Mouse (Mus musculus) midbrain, postnatal 0 days (tissue): ENCODE measurements around the gene Jtb. TPM values are rescaled to one million over a fixed set of nuclear protein-coding genes. Genes with fewer than 3 reads are reported as not detected.

Experiments used
- ATAC-seq: fragments of 200-750 bp; cut with Nextera tagmentation; 2 replicates; pipeline ENCODE4 v1.8.0; 2017; ENCODE audit warnings: moderate number of reproducible peaks, mild to moderate bottlenecking, moderate TSS enrichment, moderate library complexity; ENCODE audit not compliant: low FRiP score
- DNase-seq: peaks from one replicate; pipeline ENCODE4 v3.0.0-alpha.2; 2015; ENCODE audit warnings: low spot score
- H3K27ac ChIP-seq: fragments of 300-500 bp; sonication (generic); 2 replicates; pipeline ENCODE4 v1.5.1; 2014; ENCODE audit warnings: low read depth, mild to moderate bottlenecking, low read length, mixed read lengths
- H3K27me3 ChIP-seq: fragments of 300-500 bp; sonication (generic); 2 replicates; pipeline ENCODE4 v1.6.1; 2014; ENCODE audit warnings: low read length, control low read depth, mixed read lengths; ENCODE audit not compliant: insufficient read depth
- H3K36me3 ChIP-seq: fragments of 300-500 bp; sonication (generic); 2 replicates; pipeline ENCODE4 v1.6.1; 2014; ENCODE audit warnings: low read length, control low read depth, mixed read lengths; ENCODE audit not compliant: insufficient read depth
- H3K4me1 ChIP-seq: fragments of 300-500 bp; sonication (generic); 2 replicates; pipeline ENCODE4 v1.6.1; 2014; ENCODE audit warnings: mild to moderate bottlenecking, control low read depth, antibody characterized with exemption, low read length, mixed read lengths; ENCODE audit not compliant: insufficient read depth
- H3K4me2 ChIP-seq: fragments of 300-500 bp; sonication (generic); 2 replicates; pipeline ENCODE4 v1.6.1; 2014; ENCODE audit warnings: low read depth, mild to moderate bottlenecking, low read length, mixed read lengths; ENCODE audit not compliant: poor library complexity, severe bottlenecking
- H3K4me3 ChIP-seq: fragments of 300-500 bp; sonication (generic); 2 replicates; pipeline ENCODE4 v1.5.1; 2014; ENCODE audit warnings: low read depth, mild to moderate bottlenecking, low read length, moderate library complexity
- H3K9ac ChIP-seq: fragments of 300-500 bp; sonication (generic); replicated peaks from 2 replicates; pipeline ENCODE4 v1.6.1; 2014; ENCODE audit warnings: mild to moderate bottlenecking, low read length, moderate library complexity, mixed read lengths; ENCODE audit not compliant: poor library complexity, severe bottlenecking
- H3K9me3 ChIP-seq: fragments of 300-500 bp; sonication (generic); 2 replicates; pipeline ENCODE4 v1.6.1; 2016; ENCODE audit warnings: low read length, control low read depth
- CTCF ChIP-seq: IDR thresholded peaks from 2 replicates; pipeline ENCODE4 v1.5.1; 2016; ENCODE audit warnings: antibody characterized with exemption, mild to moderate bottlenecking
- WGBS: fragments of 180-500 bp; shearing (Covaris S2); extraction: QIAGEN DNeasy Blood & Tissue Kit; methylation state at CpG from one replicate; pipeline ENCODE4 v1.1.7; 2014; 5-methylcytosine and 5-hydroxymethylcytosine counted together
- polyA plus RNA-seq: library from polyadenylated mRNA; unstranded; fragments of >200 nt; fragmentation: Nextera tagmentation; extraction: Ambion mirVana; gene quantifications from 2 replicates; pipeline ENCODE4 v1.2.1, GENCODE M21; 2015
- total RNA-seq: library from RNA; depleted of rRNA; stranded (reverse); fragments of >200 nt; gene quantifications from 2 replicates; pipeline ENCODE4 v1.2.3, GENCODE M21; 2014; rRNA removed

The Jtb gene
- total RNA-seq (37.3 and 39.1 TPM in 2 replicates), polyA plus RNA-seq (115 and 123 TPM in 2 replicates)

- H3K27me3 ChIP-seq = no peaks in the 10 kb centered on the region
- H3K4me3 ChIP-seq = peak within 1 kb of the TSS; percentile 79
- H3K36me3 ChIP-seq = peaks cover 15% of the 10 kb centered on the region; the same call in 1 of the 2 replicates
- H3K27ac ChIP-seq = peak within 1 kb of the TSS; percentile 86
- H3K4me1 ChIP-seq = no peaks in the 10 kb centered on the region
- peak; percentile 97 for ATAC-seq
- DNase-seq = peak; percentile 96
- H3K4me2 ChIP-seq = peak within 1 kb of the TSS; percentile 83
- H3K9ac ChIP-seq = peak within 1 kb of the TSS; percentile 78
- WGBS = under 1% methylated on average over 61 of the region's 61 CpGs
- TF ChIP-seq CTCF = no peak; the same call in 1 of the 2 replicates
- no peaks in the 10 kb centered on the region for H3K9me3 ChIP-seq
These were observed at the start of gene Jtb for GRCm38 (mm10) chr3:90231507-90232333. Gene Jtb (plus strand): TSS chr3:90231597.

- Histone ChIP-seq H3K4me1 (no peaks in the 10 kb centered on the region), H3K4me2 (no peak overlapping the region), H3K9me3 (no peaks in the 10 kb centered on the region), H3K4me3 (no peak overlapping the region), H3K27me3 (no peaks in the 10 kb centered on the region), H3K27ac (no peak overlapping the region), H3K36me3 (no peaks in the 10 kb centered on the region), H3K9ac (no peak overlapping the region)
- no peak for ATAC-seq
- 65% methylated on average over 3 of the region's 3 CpGs for WGBS
- TF ChIP-seq CTCF = no peak
- peak; percentile 8 for DNase-seq
These were observed 47.8 kb upstream of the Jtb start for GRCm38 (mm10) chr3:90183581-90183980.

DNA sequence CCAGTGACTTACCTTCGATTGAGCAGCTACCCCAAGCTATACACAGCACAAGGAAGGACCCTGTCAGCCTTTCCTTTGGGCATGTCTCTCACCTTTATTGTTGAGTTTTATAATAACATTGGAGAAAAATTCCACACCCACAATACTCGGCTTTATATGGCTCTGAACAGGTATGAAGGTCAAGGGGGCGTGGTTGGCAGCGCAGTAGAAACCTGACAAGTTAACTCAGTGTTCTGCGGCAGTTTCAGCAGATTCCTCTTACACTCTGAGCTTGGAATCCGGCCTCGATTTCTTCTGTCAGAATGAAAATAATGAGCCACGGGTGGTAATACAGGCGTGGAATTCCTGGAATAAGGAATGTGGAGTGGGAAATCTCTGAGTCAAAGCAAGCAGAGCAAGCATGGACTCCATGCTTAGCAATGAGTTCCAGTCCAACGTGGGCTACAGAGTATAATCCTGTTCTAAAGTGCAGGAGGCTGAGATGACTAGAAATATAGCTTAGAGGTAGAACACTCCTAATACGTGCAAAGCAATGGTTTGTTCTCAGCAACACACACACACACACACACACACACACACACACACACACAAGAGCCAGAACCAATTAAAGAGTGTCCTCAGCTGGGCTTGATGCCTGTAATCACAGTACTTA is 40.4 kb upstream of the Jtb start:
- 83% methylated on average over 11 of the region's 11 CpGs for WGBS
- ATAC-seq = no peak
- Histone ChIP-seq H3K4me3 (no peak overlapping the region), H3K4me1 (no peaks in the 10 kb centered on the region), H3K27ac (no peak overlapping the region), H3K9me3 (no peaks in the 10 kb centered on the region), H3K27me3 (no peaks in the 10 kb centered on the region), H3K36me3 (no peaks in the 10 kb centered on the region), H3K9ac (no peak overlapping the region), H3K4me2 (no peak overlapping the region)
- TF ChIP-seq CTCF = no peak
- DNase-seq = no peak

GRCm38 (mm10) chr3:90194759-90195158 is 36.6 kb upstream of the Jtb start:
- ATAC-seq = no peak
- Histone ChIP-seq H3K27me3 (no peaks in the 10 kb centered on the region), H3K9me3 (no peaks in the 10 kb centered on the region), H3K4me1 (no peaks in the 10 kb centered on the region), H3K27ac (no peak overlapping the region), H3K4me3 (no peak overlapping the region), H3K9ac (no peak overlapping the region), H3K36me3 (no peaks in the 10 kb centered on the region), H3K4me2 (no peak overlapping the region)
- WGBS = 68% methylated on average over 4 of the region's 4 CpGs
- TF ChIP-seq CTCF = no peak
- peak; percentile 18 for DNase-seq

- Histone ChIP-seq H3K4me1 (no peaks in the 10 kb centered on the region), H3K4me2 (no peak overlapping the region), H3K36me3 (no peaks in the 10 kb centered on the region), H3K27ac (no peak overlapping the region), H3K9me3 (no peaks in the 10 kb centered on the region), H3K9ac (no peak overlapping the region), H3K27me3 (no peaks in the 10 kb centered on the region), H3K4me3 (no peak overlapping the region)
- DNase-seq (no peak), ATAC-seq (no peak)
- 83% methylated on average over 1 of the region's 1 CpGs for WGBS
- TF ChIP-seq CTCF = no peak
These were observed 35.8 kb upstream of the Jtb start for GRCm38 (mm10) chr3:90195644-90196043.

DNA sequence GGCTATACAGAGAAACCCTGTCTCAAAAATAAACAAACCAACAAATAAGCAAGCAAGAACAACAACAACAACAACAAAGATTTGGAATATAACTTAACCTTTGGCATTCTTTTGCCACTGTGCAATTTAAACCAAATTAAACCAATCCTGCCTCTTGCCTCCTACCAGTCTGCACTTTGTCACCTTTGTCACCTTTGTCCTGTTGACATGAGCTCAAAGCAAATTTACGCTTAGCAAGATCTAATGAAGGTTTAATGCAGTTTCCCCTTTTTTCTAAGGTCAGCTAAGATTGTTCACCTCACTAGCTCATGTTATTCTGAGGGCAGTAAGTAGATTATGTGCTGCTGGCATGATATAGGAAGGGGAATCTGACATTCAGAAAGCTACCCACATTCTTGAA is 33.8 kb upstream of the Jtb start:
- no peak for DNase-seq
- no peak for ATAC-seq
- 91% methylated on average over 1 of the region's 1 CpGs for WGBS
- no peak overlapping the region for H3K4me2 ChIP-seq
- no peak for TF ChIP-seq CTCF
- H3K4me3 ChIP-seq = no peak overlapping the region
- H3K9me3 ChIP-seq = no peaks in the 10 kb centered on the region
- H3K9ac ChIP-seq = no peak overlapping the region
- no peaks in the 10 kb centered on the region for H3K27me3 ChIP-seq
- no peaks in the 10 kb centered on the region for H3K36me3 ChIP-seq
- no peaks in the 10 kb centered on the region for H3K4me1 ChIP-seq
- H3K27ac ChIP-seq = no peak overlapping the region
